Mouse (Mus musculus) bone marrow macrophage, adult 2 months (primary cell): Measurements from ENCODE around the gene Ttc21a.

Experiments
- CTCF ChIP-seq: IDR thresholded peaks from 2 replicates; pipeline ENCODE4 v1.5.1; 2012; ENCODE audit warnings: low read depth, mild to moderate bottlenecking, low read length, moderate library complexity
- POLR2A ChIP-seq: IDR thresholded peaks from 2 replicates; pipeline ENCODE4 v1.6.1; 2012; ENCODE audit warnings: mild to moderate bottlenecking, low read depth, low read length, borderline replicate concordance

- no peak for TF ChIP-seq CTCF
- no peak for TF ChIP-seq POLR2A
These were observed 74.1 kb downstream of the Ttc21a start for GRCm38 (mm10) chr9:120011533-120011932.
